Mouse (Mus musculus) bone marrow, adult 2 months (tissue): Measurements from ENCODE around the gene Psmd5.

ENCODE experiments used
- CTCF ChIP-seq: fragments of 200-500 bp; IDR thresholded peaks from 2 replicates; pipeline ENCODE4 v1.5.1; 2011; ENCODE audit warnings: low read length, control low read depth; ENCODE audit not compliant: control insufficient read depth, insufficient read depth
- POLR2A ChIP-seq: fragments of 200-500 bp; IDR thresholded peaks from 2 replicates; pipeline ENCODE4 v1.6.1; 2011; ENCODE audit warnings: low read depth, mild to moderate bottlenecking, control low read depth, low read length, borderline replicate concordance; ENCODE audit not compliant: control insufficient read depth

- TF ChIP-seq POLR2A (peak; percentile 89; the same call in 1 of the 2 replicates), CTCF (no peak)
These were observed 4.0 kb downstream of the Psmd5 start for GRCm38 (mm10) chr2:34870520-34871474.
